Mouse (Mus musculus) bone marrow macrophage, adult 2 months (primary cell): ENCODE data around the gene Ndufv3.

ENCODE experiments used
- CTCF ChIP-seq: IDR thresholded peaks from 2 replicates; pipeline ENCODE4 v1.5.1; 2012; ENCODE audit warnings: low read depth, mild to moderate bottlenecking, low read length, moderate library complexity
- POLR2A ChIP-seq: IDR thresholded peaks from 2 replicates; pipeline ENCODE4 v1.6.1; 2012; ENCODE audit warnings: mild to moderate bottlenecking, low read depth, low read length, borderline replicate concordance

DNA sequence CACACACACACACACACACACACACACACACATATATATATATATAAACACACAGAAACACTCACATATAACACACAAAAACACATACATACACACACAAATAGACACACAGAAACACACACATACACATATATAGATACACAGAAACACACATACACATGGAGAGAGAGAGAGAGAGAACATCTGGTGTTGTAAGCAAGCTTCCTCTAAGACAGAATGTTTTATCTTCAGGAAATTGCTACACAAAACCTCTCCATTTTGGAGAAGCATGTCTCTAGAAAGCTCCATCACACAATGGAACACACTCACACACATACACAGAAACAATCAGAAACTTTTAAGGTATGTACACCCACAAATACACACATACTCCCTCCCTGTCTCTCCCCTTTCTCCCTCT is 28.6 kb upstream of the Ndufv3 start:
- TF ChIP-seq POLR2A (no peak), CTCF (no peak)
